Mouse (Mus musculus) NIH3T3 (cell line): Measurements from ENCODE around the gene Olfr1371.

Experiments
- DNase-seq: peaks from one replicate; pipeline ENCODE4 v3.0.0-alpha.2; 2012; ENCODE audit warnings: low read depth

Olfr1371 gene

DNA sequence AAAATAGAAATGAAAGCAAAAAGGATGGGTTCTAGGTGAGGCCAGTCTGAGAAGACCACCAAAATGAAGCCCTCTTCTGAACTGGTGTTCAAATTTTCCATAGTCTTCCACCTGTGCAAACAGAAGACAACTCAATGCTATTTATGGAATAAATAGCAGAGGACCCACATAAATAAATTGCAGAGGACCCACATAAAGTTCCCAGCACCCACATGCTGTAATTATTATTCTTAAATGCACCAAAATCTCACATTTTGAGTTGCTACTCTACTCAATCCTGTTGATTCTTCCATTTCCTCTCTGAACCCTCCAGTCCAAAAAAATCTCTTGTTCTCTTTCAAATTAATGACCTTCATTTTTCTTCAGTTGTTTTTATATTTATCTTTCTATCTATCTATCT lies at the start of gene Olfr1371:
TSS of gene Olfr1371 (minus strand) at position 101 of the 400 bp plus-strand sequence.
- DNase-seq = no peak

DNA sequence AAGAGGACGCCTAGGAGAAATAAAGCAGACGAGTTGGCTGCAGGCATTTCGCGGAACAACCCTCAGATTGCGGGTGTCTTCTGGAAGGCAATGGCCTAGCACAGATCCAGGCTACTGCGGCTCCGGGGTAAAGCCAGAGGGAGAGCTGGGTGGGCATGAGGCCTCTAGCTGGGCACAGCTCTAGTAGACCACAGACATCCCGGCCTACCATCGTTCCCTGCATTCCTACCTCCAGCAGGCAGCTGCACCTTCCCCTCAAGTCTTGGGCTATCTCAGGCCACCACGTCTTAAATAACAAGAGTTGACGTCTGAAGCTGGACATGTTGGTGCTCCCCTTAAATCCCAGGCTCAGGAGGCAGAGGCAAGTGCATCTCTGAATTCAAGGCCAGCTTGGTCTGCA lies 48.6 kb upstream of the Olfr1371 start:
- DNase-seq = no peak

DNA sequence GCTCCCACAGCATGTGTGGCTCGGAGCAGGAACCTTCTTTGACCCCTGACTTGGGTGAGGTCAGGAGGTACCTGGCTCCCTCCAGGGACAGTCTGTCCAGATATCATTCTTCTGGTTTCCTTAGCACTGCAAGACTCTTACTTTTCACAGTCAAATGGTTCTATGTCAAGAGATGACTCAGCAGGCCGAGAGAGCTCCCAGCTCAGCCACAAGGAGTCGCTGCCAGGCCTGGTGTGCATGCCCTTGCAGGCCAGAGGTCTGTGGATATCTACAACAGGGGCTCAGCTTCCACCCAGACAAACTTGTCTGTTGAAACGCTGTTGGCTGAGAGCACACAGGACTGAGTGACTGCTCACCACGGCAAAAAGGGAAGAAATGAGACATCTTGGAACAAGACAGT lies 48.1 kb upstream of the Olfr1371 start:
- DNase-seq = peak; percentile 83

DNA sequence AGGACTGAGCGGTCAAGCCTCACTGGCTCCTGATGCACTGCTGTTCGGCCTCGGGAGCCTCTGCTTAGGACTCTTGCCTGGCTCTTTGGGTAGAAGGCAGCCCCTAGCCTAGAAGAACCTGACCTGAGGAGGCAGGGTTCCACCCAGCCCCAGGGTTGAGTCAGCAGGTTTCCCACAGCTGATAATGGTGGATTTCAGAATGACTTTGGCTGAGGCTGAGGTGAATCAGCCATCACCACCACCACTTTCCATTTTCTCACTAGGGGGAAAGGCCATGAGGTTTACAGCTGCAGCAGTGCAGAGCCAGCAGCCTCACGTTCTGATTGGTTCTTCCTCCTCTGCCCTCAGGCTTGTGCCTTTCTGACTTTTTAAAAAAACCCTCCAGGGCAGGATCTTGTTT lies 47.1 kb upstream of the Olfr1371 start:
- DNase-seq = peak; percentile 87

DNA sequence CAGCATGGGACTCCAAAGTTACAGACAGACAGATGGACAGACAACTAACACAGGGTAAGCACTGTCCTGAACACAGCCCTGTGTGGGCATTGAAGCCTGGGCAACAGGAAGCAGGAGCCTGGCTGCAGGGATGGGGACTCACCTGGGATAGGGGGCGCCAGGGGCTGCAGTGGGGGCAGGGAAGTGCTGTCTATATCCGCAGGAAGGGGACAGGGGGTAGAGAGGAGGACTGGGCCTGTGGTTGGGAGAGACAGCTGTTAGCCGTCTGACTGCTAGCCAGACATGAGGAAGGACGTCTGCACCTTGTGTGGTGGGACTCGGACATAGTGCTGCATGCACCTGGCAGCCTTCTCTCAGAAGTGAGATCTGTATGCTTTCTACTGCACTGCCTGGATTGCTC lies 44.9 kb upstream of the Olfr1371 start:
- DNase-seq = no peak

DNA sequence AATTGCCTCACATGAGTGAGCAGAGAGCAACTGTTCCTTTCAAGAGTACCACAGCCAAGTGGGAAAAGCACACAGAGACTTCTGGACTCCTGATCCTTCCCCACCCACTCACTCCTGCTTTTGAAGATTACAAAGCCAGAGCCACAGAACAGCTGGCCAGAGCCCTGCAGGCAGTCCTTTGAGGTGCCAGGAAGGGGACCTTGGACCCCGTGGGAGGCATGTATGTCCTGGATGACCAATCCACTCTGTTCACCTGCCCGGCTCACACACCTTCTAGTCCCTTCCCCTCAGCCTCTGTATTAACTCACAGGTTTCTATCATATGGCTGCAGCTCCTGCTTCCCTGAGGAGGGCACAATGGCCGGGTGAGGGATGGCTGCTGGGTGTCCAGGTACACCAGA lies 43.6 kb upstream of the Olfr1371 start:
- DNase-seq = no peak

DNA sequence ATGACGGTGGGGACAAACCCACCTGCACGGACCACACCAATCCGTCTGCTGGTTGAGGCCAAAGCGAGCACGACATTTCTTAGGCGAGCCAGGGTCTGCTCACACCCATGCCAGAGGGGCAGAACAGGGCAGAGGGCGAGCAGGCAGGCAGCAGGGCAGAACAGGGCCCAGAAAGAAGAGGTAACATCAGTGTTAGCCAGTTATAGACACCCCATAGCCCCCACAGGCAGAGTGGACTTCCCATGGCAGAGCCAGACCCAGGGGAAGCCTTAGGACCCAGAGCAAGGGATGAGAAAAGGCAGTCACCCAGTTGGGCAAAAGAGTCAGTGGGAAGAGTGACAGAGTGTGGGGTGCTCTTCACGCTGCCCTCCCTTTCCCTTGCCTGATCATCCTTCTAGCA lies 41.3 kb upstream of the Olfr1371 start:
- DNase-seq = no peak

DNA sequence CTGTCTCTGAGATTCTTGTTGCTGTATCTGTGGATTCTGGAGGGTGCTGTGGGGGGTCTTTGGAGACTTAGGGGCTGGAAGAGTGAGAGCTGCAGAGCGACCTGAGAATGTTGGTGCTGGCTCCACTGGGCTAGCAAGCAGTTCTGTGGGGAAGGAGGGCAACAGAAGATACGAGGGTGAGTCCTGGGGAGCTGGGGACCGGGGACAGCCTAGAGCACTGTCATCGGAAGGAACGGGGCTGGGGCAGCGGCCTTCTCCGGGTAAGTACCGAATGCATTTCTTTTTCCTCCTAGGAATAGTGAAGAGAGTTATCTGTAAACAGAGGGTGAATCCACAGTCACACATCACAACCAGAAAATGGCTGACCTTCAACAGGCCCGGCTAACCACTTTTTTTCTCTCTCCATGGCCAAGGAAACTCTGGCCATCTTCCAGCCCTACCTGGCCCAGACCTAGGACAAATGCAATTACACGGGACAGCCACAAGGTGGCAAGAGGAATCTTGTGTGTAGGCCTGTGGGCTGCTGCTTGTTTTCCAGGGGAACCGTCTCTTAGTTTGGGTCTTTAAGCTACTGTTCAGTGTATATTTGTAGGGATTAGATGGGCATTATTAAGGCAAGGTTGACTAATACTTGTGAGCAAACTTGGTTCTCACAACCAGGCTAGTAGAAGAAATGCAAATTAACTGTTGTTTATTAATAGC lies 40.0 kb upstream of the Olfr1371 start:
- peak; percentile 82 for DNase-seq

DNA sequence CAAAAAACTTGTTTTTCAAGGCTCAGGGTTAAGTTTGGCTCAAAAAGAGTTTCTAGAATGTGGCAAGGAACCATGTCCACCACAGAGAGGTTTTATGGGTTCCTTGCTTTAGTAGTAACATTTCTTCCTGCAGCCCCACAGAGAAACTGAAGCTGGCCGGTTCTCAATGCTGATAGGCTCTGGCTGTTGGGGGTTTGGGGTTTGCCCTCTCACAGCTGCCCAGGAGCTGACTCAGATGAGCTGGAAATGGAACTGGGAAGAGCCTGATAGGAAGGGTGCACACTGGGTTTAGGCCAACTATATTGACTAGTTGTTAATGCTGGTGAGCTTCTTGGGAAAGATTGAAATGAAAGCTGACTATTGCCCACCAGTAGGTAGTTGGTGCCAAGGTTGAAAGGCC lies 38.9 kb upstream of the Olfr1371 start:
- DNase-seq = peak; percentile 79

DNA sequence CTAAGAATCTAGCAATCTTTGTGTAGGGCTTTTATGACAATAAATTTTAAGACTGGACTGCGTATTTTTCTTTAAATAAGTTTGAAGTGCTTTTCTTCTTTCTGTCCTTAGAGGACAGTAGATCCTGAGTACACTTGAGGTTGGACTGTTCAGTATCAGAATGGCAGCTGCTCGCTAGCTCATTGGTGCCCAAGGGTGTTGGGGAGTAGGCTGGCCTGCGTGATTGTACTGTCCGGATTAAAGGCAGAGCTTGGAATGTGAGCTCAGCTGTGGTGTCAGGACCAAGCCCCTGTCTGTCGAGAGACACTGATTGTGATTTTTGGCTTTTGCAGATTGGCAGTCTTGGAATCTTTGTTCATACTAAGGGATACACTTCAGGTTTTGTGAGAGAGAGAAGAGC lies 38.0 kb upstream of the Olfr1371 start:
- DNase-seq = no peak

DNA sequence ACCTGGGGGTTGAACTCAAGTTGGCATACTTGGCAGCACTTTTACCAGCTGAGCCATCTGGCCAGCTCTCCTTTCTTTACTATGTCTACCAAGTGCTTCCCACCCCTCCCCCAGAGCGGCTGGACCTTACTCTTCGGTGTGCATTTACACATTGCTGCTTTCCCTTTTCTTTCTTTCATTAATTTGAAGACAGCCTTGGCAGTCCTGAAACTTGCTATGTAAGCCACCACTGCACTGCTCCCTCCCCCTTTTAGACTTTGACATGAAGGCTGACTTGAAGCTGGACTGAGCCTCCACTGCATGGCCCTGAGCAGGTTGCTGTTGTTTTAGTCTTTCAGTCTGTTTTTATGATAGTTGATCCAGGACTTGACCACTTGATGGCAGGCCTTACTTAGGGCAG lies 35.7 kb upstream of the Olfr1371 start:
- no peak for DNase-seq

DNA sequence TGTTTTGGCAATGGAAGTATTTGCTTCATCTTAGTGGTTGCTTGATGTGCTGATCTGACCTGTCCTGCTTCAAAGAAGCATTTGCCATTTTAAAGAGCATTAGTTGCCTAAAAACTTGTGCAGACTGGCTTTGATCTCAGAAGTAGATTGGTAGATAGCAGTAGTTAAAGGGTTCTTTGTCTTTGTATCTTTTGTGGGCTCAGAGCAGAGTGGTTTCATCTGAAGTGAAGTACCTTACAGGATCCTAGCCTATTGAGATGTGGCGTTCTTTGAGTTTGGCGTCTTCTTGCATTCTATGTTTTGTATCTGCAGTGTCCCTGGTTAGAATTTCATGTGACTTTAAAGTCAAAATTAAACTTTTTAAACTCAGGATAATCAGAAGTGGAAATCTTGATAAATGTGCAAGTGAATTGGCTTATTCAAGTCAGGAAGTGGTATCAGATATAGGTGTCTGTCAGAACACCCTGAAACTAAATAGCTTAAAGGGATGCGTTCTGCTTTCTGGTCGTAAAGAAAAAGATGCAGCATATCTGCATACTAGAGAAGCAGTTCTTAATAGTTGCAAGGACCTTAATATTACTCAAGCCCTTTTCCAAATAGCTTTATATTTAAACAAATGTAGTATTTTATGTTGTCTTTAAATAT lies 27.2 kb upstream of the Olfr1371 start:
- DNase-seq = no peak

DNA sequence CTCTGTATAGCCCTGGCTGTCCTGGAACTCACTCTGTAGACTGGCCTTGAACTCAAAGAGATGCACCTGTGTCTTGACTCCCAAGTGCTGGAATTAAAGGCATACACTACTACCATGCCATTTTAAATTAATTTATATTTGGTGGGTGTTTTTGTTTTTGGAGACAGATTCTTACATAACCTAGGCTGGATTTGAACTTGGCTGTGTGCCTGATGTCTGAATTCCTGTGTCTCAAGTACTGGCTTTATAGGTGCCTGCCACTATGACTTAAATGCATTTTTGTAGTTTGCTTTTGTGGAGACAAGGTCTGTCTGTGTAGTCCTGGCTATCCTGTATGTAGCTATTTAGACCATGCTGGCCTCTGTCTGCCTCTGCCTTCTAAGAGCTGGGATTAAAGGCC lies 20.7 kb upstream of the Olfr1371 start:
- DNase-seq = peak; percentile 26

DNA sequence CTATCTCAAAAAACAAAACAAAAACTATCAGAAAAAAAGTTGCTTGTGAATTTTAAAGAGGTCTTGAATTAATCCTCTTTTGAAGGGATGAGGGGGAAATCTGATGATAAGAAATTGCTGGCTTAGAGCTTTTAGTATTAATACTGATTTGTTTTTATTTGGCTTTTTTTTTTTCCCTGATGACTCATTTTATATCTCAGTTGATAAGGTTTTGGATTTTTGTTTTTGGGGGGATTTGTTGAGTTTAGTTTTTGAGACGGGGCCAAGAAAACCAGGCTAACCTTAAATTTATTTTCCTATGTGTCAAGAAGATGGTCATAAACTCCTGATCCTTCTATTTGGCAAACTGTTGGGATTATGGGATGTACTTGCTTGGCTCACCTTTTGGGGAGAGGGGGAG lies 20.1 kb upstream of the Olfr1371 start:
- DNase-seq = no peak

DNA sequence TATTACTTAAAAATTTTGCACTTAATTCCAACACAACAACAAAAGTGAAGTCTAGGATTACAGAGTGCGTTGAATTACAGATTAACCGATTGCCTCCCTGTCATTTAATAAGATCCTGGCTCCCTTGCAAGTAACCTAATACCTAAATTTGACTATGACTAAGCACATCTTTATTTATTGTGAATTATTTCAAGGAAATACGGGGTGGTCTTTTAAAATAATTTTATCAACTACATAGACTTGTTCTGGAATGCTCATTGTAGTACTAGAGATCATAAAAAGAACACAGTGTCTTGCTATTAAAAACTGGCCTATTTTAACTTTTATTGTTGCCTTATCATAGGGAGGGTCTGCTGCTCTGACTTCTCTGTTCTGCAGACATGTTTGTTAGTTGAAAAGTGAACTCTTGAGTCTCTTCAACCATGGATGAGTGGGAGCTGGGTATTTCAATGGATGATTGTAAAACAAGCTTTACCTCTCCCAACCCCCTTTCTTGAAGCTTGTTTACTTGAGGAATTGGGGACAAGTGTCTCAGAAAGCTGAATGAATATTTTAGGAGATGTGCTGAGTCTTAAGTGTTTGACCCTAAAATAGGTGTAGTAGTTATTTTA lies 19.4 kb upstream of the Olfr1371 start:
- DNase-seq = no peak

DNA sequence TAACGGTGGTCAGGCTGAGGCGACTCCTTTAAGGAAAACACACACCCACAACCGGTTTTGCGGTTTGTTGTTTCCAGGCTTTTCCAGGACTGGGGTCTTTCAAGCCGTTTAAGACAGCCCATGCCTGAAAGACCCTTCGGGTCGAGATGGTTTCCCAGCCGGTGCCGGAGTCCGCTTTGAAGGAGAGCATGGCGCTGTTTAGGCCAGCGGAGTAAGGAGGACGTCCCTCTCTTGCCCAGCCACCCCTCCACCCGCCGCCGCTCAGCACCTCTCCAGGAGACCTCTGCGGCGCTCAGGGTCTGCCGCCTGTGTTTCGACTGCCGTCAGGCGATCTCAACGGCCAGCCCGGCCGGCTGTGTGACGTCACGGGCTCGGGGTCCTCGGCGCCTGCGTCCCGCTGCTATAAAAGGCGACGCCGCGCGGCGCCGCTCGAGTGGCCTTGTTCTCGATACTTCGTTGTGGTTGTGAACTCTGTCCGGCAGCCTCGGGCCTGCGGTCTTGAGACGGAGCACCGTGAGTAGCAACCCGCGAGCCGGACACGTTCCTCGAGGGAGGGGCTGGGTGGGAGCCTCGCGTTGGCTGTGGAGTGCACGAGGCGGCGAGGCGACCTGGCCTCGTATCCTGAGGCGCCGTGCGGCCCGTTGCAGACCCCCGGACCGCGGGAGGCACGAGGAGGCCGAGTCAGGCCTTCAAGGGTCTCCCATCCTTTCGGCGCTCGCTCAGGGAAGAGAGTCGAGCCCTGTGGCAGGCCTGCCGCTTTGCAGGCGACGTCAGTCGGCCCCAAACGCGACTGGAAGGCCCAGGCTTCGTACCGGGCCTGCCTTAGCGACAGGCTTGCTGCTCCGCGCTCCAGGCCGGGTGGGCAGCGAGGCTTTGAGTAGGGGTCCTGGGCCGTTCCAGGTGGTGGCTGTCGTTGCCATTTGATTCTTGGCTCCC lies 18.1 kb upstream of the Olfr1371 start, which contains the start of gene Skp1a:
TSS of gene Skp1a (plus strand) at position 390 of the 936 bp plus-strand sequence.
- peak; percentile 94 for DNase-seq

DNA sequence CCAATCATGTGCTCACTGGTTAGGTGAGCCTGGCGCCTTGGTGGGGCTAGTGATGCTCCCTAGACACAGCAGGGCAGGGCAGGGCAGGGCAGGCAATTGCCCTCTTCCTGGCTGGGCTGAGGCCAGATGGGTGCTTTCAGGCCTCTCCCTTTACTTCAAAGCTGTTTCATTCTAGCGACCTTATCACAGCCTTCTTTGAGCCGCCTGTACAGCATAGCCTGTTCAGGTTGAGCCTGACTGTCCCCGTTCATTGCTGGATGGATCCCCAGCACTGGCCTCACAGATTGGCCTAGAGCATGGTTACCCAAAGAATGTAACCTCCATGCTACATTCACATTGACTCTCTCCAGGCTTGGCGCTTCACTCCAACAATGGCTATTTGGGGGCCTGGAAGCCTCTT lies 16.9 kb upstream of the Olfr1371 start:
- DNase-seq = no peak

DNA sequence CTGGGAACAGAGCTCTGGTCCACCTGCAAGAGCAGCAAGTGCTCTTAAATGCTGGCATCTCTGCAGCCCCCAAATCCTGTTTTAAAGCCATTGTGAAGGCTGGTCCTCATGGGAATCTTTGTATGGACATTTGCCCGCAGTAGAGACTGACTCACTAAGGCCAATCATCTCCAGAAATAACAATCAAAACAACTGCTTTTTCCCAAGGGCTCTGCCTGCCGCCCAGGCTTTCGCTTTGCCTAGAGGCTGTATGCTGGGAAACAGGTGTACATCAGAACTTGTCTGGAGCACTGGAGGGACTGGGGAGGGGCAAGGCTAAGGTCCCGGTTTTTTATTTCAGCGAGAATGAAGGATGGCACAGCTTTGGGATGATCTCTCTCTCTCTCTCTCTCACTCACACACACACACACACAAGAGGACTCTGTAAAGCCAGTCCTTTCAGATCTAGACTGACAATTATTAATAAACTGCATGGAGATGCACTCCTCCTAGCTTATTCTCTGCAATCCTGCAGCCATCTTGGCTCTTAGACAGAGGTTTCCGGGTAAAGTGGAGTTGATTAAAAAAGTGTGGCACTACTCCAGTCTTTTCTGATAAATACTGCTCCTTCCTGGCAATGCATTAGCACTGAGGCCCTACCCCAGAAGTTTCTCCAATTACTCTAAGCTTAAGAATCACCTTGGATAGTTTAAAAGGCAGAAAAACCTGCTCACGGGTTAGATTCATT lies 15.1 kb upstream of the Olfr1371 start:
- peak; percentile 82 for DNase-seq

DNA sequence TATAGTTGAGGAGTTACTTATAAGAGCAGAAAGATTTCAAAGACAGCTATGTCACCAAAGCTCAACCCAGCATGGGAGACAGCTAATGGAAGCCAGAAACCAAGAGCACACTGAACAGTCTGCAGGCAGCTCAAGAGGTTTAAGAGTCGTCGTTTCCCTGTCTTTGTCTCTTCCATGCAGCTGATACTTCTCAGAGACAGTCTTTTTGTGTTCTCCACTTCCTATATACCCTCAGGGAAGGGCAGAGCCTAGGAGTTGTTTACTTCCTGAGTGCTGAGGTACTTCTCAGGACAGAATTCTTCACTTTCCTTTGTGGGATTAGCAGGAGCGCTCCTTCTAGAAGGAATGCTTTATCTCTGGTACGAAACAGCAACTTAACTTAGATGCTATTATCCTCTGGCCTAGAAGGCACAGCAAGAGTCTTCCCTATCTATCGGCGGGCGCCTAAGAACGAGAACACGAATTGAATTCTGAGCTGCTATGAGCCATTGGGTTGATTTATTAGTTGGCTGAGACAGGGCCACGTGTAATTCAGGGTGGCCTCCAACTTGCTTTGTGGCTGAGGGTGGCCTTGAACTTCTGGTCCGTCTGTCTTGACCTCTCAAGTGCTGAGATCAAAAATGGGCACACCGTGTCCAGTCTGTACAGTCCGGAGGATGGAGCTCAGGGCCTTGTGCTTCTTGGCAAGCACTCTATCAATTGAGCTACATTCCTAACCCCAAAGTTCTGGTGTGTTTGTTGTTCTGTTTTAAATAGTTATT lies 13.9 kb upstream of the Olfr1371 start:
- no peak for DNase-seq

DNA sequence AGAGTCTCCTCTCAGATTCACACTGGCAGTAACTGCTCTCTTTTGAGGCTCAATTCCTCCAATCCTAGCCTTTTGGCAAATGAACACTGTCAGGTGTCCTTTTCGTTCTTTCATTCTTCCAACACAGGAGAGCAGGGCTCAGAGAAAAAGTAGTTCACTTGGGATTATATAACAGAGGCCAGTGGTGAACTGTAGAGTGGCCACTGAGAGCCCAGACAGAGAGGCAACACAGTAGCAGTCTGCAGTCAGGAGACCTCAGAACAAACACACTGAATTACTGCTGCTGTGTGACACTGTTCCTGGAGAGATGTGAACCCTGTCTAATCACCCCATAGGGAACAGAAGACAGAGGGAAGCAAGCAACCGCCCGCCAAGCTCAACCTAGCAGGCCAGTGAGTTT lies 13.3 kb upstream of the Olfr1371 start:
- DNase-seq = no peak
